Mouse (Mus musculus) MEL-GATA-1-ER (cell line): ENCODE results near the gene Med16.
A peak's percentile ranks its signal among the peaks of the same experiment; 100 is the strongest.

ENCODE experiments used
- DNase-seq: peaks from one replicate; pipeline ENCODE4 v3.0.0-alpha.2; 2012; ENCODE audit warnings: low read depth; ENCODE audit errors: extremely low read depth

Gene Med16

GRCm38 (mm10) chr10:79860079-79860911 lies 48.4 kb downstream of the Med16 start:
- no peak for DNase-seq

- no peak for DNase-seq
Measured at GRCm38 (mm10) chr10:79859116-79859515, 49.6 kb downstream of the Med16 start.

- DNase-seq = no peak
Measured at GRCm38 (mm10) chr10:79858416-79859074, 50.2 kb downstream of the Med16 start.

GRCm38 (mm10) chr10:79857894-79858293 lies 50.8 kb downstream of the Med16 start:
- no peak for DNase-seq

GRCm38 (mm10) chr10:79857452-79857811 lies 51.3 kb downstream of the Med16 start:
- no peak for DNase-seq

GRCm38 (mm10) chr10:79856704-79857451 lies 51.8 kb downstream of the Med16 start:
- no peak for DNase-seq

GRCm38 (mm10) chr10:79856280-79856679 lies 52.4 kb downstream of the Med16 start:
- DNase-seq = no peak

GRCm38 (mm10) chr10:79855558-79856184 lies 53.1 kb downstream of the Med16 start:
- no peak for DNase-seq

GRCm38 (mm10) chr10:79854801-79855541 lies 53.8 kb downstream of the Med16 start:
- no peak for DNase-seq

- DNase-seq = peak; percentile 98
Measured at GRCm38 (mm10) chr10:79853860-79854795, 54.6 kb downstream of the Med16 start, which contains the start of gene Ptbp1. Ptbp1 (plus strand) TSS chr10:79854427.

GRCm38 (mm10) chr10:79853392-79853791 lies 55.3 kb downstream of the Med16 start:
- no peak for DNase-seq

GRCm38 (mm10) chr10:79852827-79853226 lies 55.9 kb downstream of the Med16 start:
- no peak for DNase-seq

- no peak for DNase-seq
Measured at GRCm38 (mm10) chr10:79852107-79852789, 56.5 kb downstream of the Med16 start.

GRCm38 (mm10) chr10:79851653-79852052 lies 57.1 kb downstream of the Med16 start:
- DNase-seq = no peak

GRCm38 (mm10) chr10:79849941-79850628 lies 58.6 kb downstream of the Med16 start:
- DNase-seq = no peak

GRCm38 (mm10) chr10:79846553-79846952 lies 62.2 kb downstream of the Med16 start:
- DNase-seq = no peak
